Mouse (Mus musculus): ENCODE measurements around the gene Auts2.

Auts2 gene

GRCm38 (mm10) chr5:131586332-131586700 lies 956.8 kb downstream of the Auts2 start:
- no peak for DNase-seq

- DNase-seq, result no peak
Measured at GRCm38 (mm10) chr5:131585684-131586331, 957.3 kb downstream of the Auts2 start.

- peak; percentile 84 for DNase-seq
Measured at GRCm38 (mm10) chr5:131584260-131585135, 958.6 kb downstream of the Auts2 start.

- DNase-seq, result no peak
Measured at GRCm38 (mm10) chr5:131581110-131582050, 961.8 kb downstream of the Auts2 start.

GRCm38 (mm10) chr5:131578737-131579136 lies 964.4 kb downstream of the Auts2 start:
- no peak for DNase-seq

GRCm38 (mm10) chr5:131575733-131576265 lies 967.3 kb downstream of the Auts2 start:
- no peak for DNase-seq

- no peak for DNase-seq
Measured at GRCm38 (mm10) chr5:131575086-131575514, 968.0 kb downstream of the Auts2 start.

GRCm38 (mm10) chr5:131574469-131575085 lies 968.6 kb downstream of the Auts2 start:
- no peak for DNase-seq

GRCm38 (mm10) chr5:131573296-131574177 lies 969.6 kb downstream of the Auts2 start:
- DNase-seq, result no peak

- DNase-seq, result no peak
Measured at GRCm38 (mm10) chr5:131566032-131566431, 977.1 kb downstream of the Auts2 start.

- no peak for DNase-seq
Measured at GRCm38 (mm10) chr5:131563630-131564252, 979.4 kb downstream of the Auts2 start.

- peak; percentile 59 for DNase-seq
Measured at GRCm38 (mm10) chr5:131560773-131561560, 982.2 kb downstream of the Auts2 start.

- no peak for DNase-seq
Measured at GRCm38 (mm10) chr5:131558403-131559174, 984.6 kb downstream of the Auts2 start.

GRCm38 (mm10) chr5:131557591-131558385 lies 985.4 kb downstream of the Auts2 start:
- no peak for DNase-seq

GRCm38 (mm10) chr5:131548932-131549563 lies 994.1 kb downstream of the Auts2 start:
- DNase-seq, result no peak

GRCm38 (mm10) chr5:131547926-131548325 lies 995.2 kb downstream of the Auts2 start:
- DNase-seq, result no peak

GRCm38 (mm10) chr5:131546414-131546813 lies 996.7 kb downstream of the Auts2 start:
- no peak for DNase-seq

GRCm38 (mm10) chr5:131544381-131544780 lies 998.8 kb downstream of the Auts2 start:
- no peak for DNase-seq

Measured in kidney, adult 9 months (tissue).